Mouse (Mus musculus): Measurements from ENCODE around the gene Chchd5. TPM values are rescaled to one million over a fixed set of nuclear protein-coding genes. Genes with fewer than 3 reads are reported as not detected.

The Chchd5 gene
- polyA plus RNA-seq, 1 experiment from 2014 or later, result 17.0 TPM

- Histone ChIP-seq H3K27ac (no peak overlapping the region), H3K4me3 (no peak overlapping the region), H3K27me3 (no peaks in the 10 kb centered on the region), H3K9ac (no peak overlapping the region), H3K36me3 (peaks cover 77% of the 10 kb centered on the region), H3K4me2 (no peak overlapping the region), H3K9me3 (replicated peaks) (no peaks in the 10 kb centered on the region), H3K4me1 (replicated peaks) (no peaks in the 10 kb centered on the region)
- ATAC-seq (replicated peaks; ENCODE audit: insufficient number of reproducible peaks, insufficient read depth, low FRiP score, low read depth), result no peak
- 94% methylated on average over 1 of the region's 1 CpGs for WGBS
Observed at GRCm38 (mm10) chr2:129116368-129116739, 13.1 kb upstream of the Chchd5 start.

- no peaks in the 10 kb centered on the region for H3K4me1 ChIP-seq (replicated peaks)
- H3K27me3 ChIP-seq, result no peaks in the 10 kb centered on the region
- peaks cover 84% of the 10 kb centered on the region for H3K36me3 ChIP-seq
- H3K9me3 ChIP-seq (replicated peaks), result no peaks in the 10 kb centered on the region
- H3K9ac ChIP-seq, result no peak overlapping the region
- WGBS, result 93% methylated on average over 12 of the region's 12 CpGs
- no peak overlapping the region for H3K27ac ChIP-seq
- H3K4me3 ChIP-seq, result no peak overlapping the region
- no peak overlapping the region for H3K4me2 ChIP-seq
- ATAC-seq (replicated peaks; ENCODE audit: insufficient number of reproducible peaks, insufficient read depth, low FRiP score, low read depth), result no peak
Observed at GRCm38 (mm10) chr2:129118061-129118460, 11.4 kb upstream of the Chchd5 start.

- WGBS, result 93% methylated on average over 8 of the region's 8 CpGs
- Histone ChIP-seq H3K36me3 (peaks cover 84% of the 10 kb centered on the region), H3K4me1 (replicated peaks) (no peaks in the 10 kb centered on the region), H3K9ac (no peak overlapping the region), H3K4me3 (no peak overlapping the region), H3K4me2 (no peak overlapping the region), H3K27me3 (no peaks in the 10 kb centered on the region), H3K27ac (no peak overlapping the region), H3K9me3 (replicated peaks) (no peaks in the 10 kb centered on the region)
- no peak for ATAC-seq (replicated peaks; ENCODE audit: insufficient number of reproducible peaks, insufficient read depth, low FRiP score, low read depth)
Observed at GRCm38 (mm10) chr2:129121986-129122385, 7.5 kb upstream of the Chchd5 start.

- H3K9me3 ChIP-seq (replicated peaks), result no peaks in the 10 kb centered on the region
- H3K9ac ChIP-seq, result peak overlapping the region; percentile 58
- no peaks in the 10 kb centered on the region for H3K27me3 ChIP-seq
- H3K27ac ChIP-seq, result peak overlapping the region; percentile 93
- H3K4me2 ChIP-seq, result peak overlapping the region; percentile 82
- peaks cover 38% of the 10 kb centered on the region for H3K36me3 ChIP-seq
- peaks cover 11% of the 10 kb centered on the region for H3K4me1 ChIP-seq (replicated peaks)
- H3K4me3 ChIP-seq, result peak overlapping the region; percentile 72
- peak; percentile 12; the same call in 1 of the 2 replicates for ATAC-seq (replicated peaks; ENCODE audit: insufficient number of reproducible peaks, insufficient read depth, low FRiP score, low read depth)
- WGBS, result 30% methylated on average over 18 of the region's 18 CpGs
Observed at GRCm38 (mm10) chr2:129129987-129130545, 566 bp downstream of the Chchd5 start.

GRCm38 (mm10) chr2:129130776-129131175 is 1.3 kb downstream of the Chchd5 start:
- Histone ChIP-seq H3K4me2 (peak overlapping the region; percentile 82), H3K36me3 (peaks cover 31% of the 10 kb centered on the region), H3K27ac (0 out of 2 replicates have a peak overlapping the region, but pooled peaks have one; percentile 93), H3K4me3 (peak overlapping the region; percentile 72), H3K9ac (no peak overlapping the region), H3K27me3 (no peaks in the 10 kb centered on the region), H3K4me1 (replicated peaks) (peaks cover 11% of the 10 kb centered on the region), H3K9me3 (replicated peaks) (no peaks in the 10 kb centered on the region)
- 96% methylated on average over 2 of the region's 2 CpGs for WGBS
- ATAC-seq (replicated peaks; ENCODE audit: insufficient number of reproducible peaks, insufficient read depth, low FRiP score, low read depth), result no peak

- 92% methylated on average over 7 of the region's 7 CpGs for WGBS
- ATAC-seq (replicated peaks; ENCODE audit: insufficient number of reproducible peaks, insufficient read depth, low FRiP score, low read depth), result no peak
Observed at GRCm38 (mm10) chr2:129132231-129132630, 2.7 kb downstream of the Chchd5 start.

GRCm38 (mm10) chr2:129133006-129133805 is 3.7 kb downstream of the Chchd5 start:
- 92% methylated on average over 14 of the region's 14 CpGs for WGBS
- no peak for ATAC-seq (replicated peaks; ENCODE audit: insufficient number of reproducible peaks, insufficient read depth, low FRiP score, low read depth)
- H3K4me2 ChIP-seq, result no peak overlapping the region

More at GRCm38 (mm10) chr2:129132231-129132630, 2.7 kb downstream of the Chchd5 start:
- H3K27ac ChIP-seq, result no peak overlapping the region
- H3K9ac ChIP-seq, result no peak overlapping the region
- peaks cover 20% of the 10 kb centered on the region for H3K36me3 ChIP-seq
- H3K4me1 ChIP-seq (replicated peaks), result peaks cover 11% of the 10 kb centered on the region
- H3K4me3 ChIP-seq, result no peak overlapping the region
- H3K27me3 ChIP-seq, result no peaks in the 10 kb centered on the region
- no peaks in the 10 kb centered on the region for H3K9me3 ChIP-seq (replicated peaks)
- H3K4me2 ChIP-seq, result no peak overlapping the region

GRCm38 (mm10) chr2:129139906-129140305 is 10.4 kb downstream of the Chchd5 start:
- H3K36me3 ChIP-seq, result no peaks in the 10 kb centered on the region
- H3K27me3 ChIP-seq, result no peaks in the 10 kb centered on the region
- ATAC-seq (replicated peaks; ENCODE audit: insufficient number of reproducible peaks, insufficient read depth, low FRiP score, low read depth), result no peak
- H3K9me3 ChIP-seq (replicated peaks), result no peaks in the 10 kb centered on the region
- WGBS, result 87% methylated on average over 10 of the region's 10 CpGs
- H3K27ac ChIP-seq, result no peak overlapping the region
- no peak overlapping the region for H3K9ac ChIP-seq
- no peaks in the 10 kb centered on the region for H3K4me1 ChIP-seq (replicated peaks)
- H3K4me3 ChIP-seq, result no peak overlapping the region
- no peak overlapping the region for H3K4me2 ChIP-seq

More at GRCm38 (mm10) chr2:129133006-129133805, 3.7 kb downstream of the Chchd5 start:
- H3K9ac ChIP-seq, result no peak overlapping the region
- H3K27me3 ChIP-seq, result no peaks in the 10 kb centered on the region
- H3K36me3 ChIP-seq, result peaks cover 17% of the 10 kb centered on the region
- peaks cover 11% of the 10 kb centered on the region for H3K4me1 ChIP-seq (replicated peaks)
- H3K27ac ChIP-seq, result no peak overlapping the region
- no peak overlapping the region for H3K4me3 ChIP-seq
- H3K9me3 ChIP-seq (replicated peaks), result no peaks in the 10 kb centered on the region

- H3K4me2 ChIP-seq, result no peak overlapping the region
- no peaks in the 10 kb centered on the region for H3K27me3 ChIP-seq
- H3K27ac ChIP-seq, result no peak overlapping the region
- WGBS, result 57% methylated on average over 2 of the region's 2 CpGs
- no peak overlapping the region for H3K4me3 ChIP-seq
- no peaks in the 10 kb centered on the region for H3K36me3 ChIP-seq
- ATAC-seq (replicated peaks; ENCODE audit: insufficient number of reproducible peaks, insufficient read depth, low FRiP score, low read depth), result no peak
- H3K9me3 ChIP-seq (replicated peaks), result no peaks in the 10 kb centered on the region
- H3K9ac ChIP-seq, result no peak overlapping the region
- no peaks in the 10 kb centered on the region for H3K4me1 ChIP-seq (replicated peaks)
Observed at GRCm38 (mm10) chr2:129148836-129149235, 19.3 kb downstream of the Chchd5 start.

- no peak overlapping the region for H3K4me2 ChIP-seq
- H3K4me3 ChIP-seq, result no peak overlapping the region
- H3K36me3 ChIP-seq, result no peaks in the 10 kb centered on the region
- no peak overlapping the region for H3K9ac ChIP-seq
- H3K27ac ChIP-seq, result no peak overlapping the region
- H3K27me3 ChIP-seq, result no peaks in the 10 kb centered on the region
- no peaks in the 10 kb centered on the region for H3K4me1 ChIP-seq (replicated peaks)
- WGBS, result 79% methylated on average over 5 of the region's 5 CpGs
- ATAC-seq (replicated peaks; ENCODE audit: insufficient number of reproducible peaks, insufficient read depth, low FRiP score, low read depth), result no peak
- H3K9me3 ChIP-seq (replicated peaks), result no peaks in the 10 kb centered on the region
Observed at GRCm38 (mm10) chr2:129150386-129150785, 20.9 kb downstream of the Chchd5 start.

- H3K36me3 ChIP-seq, result no peaks in the 10 kb centered on the region
- no peaks in the 10 kb centered on the region for H3K27me3 ChIP-seq
- no peaks in the 10 kb centered on the region for H3K9me3 ChIP-seq (replicated peaks)
- H3K9ac ChIP-seq, result no peak overlapping the region
- no peak overlapping the region for H3K27ac ChIP-seq
- no peak overlapping the region for H3K4me2 ChIP-seq
- no peak for ATAC-seq (replicated peaks; ENCODE audit: insufficient number of reproducible peaks, insufficient read depth, low FRiP score, low read depth)
- H3K4me3 ChIP-seq, result no peak overlapping the region
- no peaks in the 10 kb centered on the region for H3K4me1 ChIP-seq (replicated peaks)
- WGBS, result 77% methylated on average over 9 of the region's 9 CpGs
Observed at GRCm38 (mm10) chr2:129151111-129151510, 21.6 kb downstream of the Chchd5 start.

- no peak for ATAC-seq (replicated peaks; ENCODE audit: insufficient number of reproducible peaks, insufficient read depth, low FRiP score, low read depth)
- H3K27ac ChIP-seq, result no peak overlapping the region
- no peaks in the 10 kb centered on the region for H3K36me3 ChIP-seq
- H3K9me3 ChIP-seq (replicated peaks), result no peaks in the 10 kb centered on the region
- WGBS, result 72% methylated on average over 1 of the region's 1 CpGs
- no peaks in the 10 kb centered on the region for H3K27me3 ChIP-seq
- no peak overlapping the region for H3K4me2 ChIP-seq
- H3K9ac ChIP-seq, result no peak overlapping the region
- no peaks in the 10 kb centered on the region for H3K4me1 ChIP-seq (replicated peaks)
- no peak overlapping the region for H3K4me3 ChIP-seq
Observed at GRCm38 (mm10) chr2:129152751-129153150, 23.3 kb downstream of the Chchd5 start.

Measured in heart, embryonic 15.5 days (tissue).